Mouse (Mus musculus): Measurements from ENCODE around the gene Gphb5. TPM values are rescaled to one million over a fixed set of nuclear protein-coding genes. Genes with fewer than 3 reads are reported as not detected.

Gene Gphb5
- polyA plus RNA-seq, 1 experiment from 2014 or later = not detected

- TF ChIP-seq EP300 (IDR thresholded peaks at IDR 0.05; ENCODE audit: low read depth) (no peak), CTCF (IDR thresholded peaks at IDR 0.05; ENCODE audit: low read depth) (no peak)
- Histone ChIP-seq H3K36me3 (replicated peaks; ENCODE audit: insufficient read depth, low read length) (no peaks in the 10 kb centered on the region), H3K27me3 (ENCODE audit: insufficient read depth, low read length) (no peaks in the 10 kb centered on the region), H3K4me1 (ENCODE audit: insufficient read depth) (no peaks in the 10 kb centered on the region), H3K9ac (replicated peaks) (no peak overlapping the region), H3K27ac (ENCODE audit: low read depth) (no peak overlapping the region), H3K4me2 (ENCODE audit: low read depth, low read length) (no peak overlapping the region), H3K9me3 (ENCODE audit: low read length) (no peaks in the 10 kb centered on the region), H3K4me3 (ENCODE audit: low read depth, low read length) (no peak overlapping the region)
- DNase-seq = no peak
- no peak for ATAC-seq
- WGBS (ENCODE audit: insufficient replicate concordance) = 56% methylated on average over 2 of the region's 2 CpGs
Observed at GRCm38 (mm10) chr12:75369418-75369851, 47.1 kb downstream of the Gphb5 start.

- Histone ChIP-seq H3K4me2 (ENCODE audit: low read depth, low read length) (no peak overlapping the region), H3K27ac (ENCODE audit: low read depth) (no peak overlapping the region), H3K4me1 (ENCODE audit: insufficient read depth) (no peaks in the 10 kb centered on the region), H3K9ac (replicated peaks) (no peak overlapping the region), H3K27me3 (ENCODE audit: insufficient read depth, low read length) (no peaks in the 10 kb centered on the region), H3K36me3 (replicated peaks; ENCODE audit: insufficient read depth, low read length) (no peaks in the 10 kb centered on the region), H3K4me3 (ENCODE audit: low read depth, low read length) (no peak overlapping the region), H3K9me3 (ENCODE audit: low read length) (no peaks in the 10 kb centered on the region)
- WGBS (ENCODE audit: insufficient replicate concordance) = 70% methylated on average over 5 of the region's 5 CpGs
- no peak for DNase-seq
- ATAC-seq = no peak
- TF ChIP-seq EP300 (IDR thresholded peaks at IDR 0.05; ENCODE audit: low read depth) = no peak
- TF ChIP-seq CTCF (IDR thresholded peaks at IDR 0.05; ENCODE audit: low read depth) = no peak
Observed at GRCm38 (mm10) chr12:75368527-75368926, 48.1 kb downstream of the Gphb5 start.

- Histone ChIP-seq H3K9me3 (ENCODE audit: low read length) (no peaks in the 10 kb centered on the region), H3K4me2 (ENCODE audit: low read depth, low read length) (no peak overlapping the region), H3K27me3 (ENCODE audit: insufficient read depth, low read length) (no peaks in the 10 kb centered on the region), H3K36me3 (replicated peaks; ENCODE audit: insufficient read depth, low read length) (no peaks in the 10 kb centered on the region), H3K4me1 (ENCODE audit: insufficient read depth) (no peaks in the 10 kb centered on the region), H3K27ac (ENCODE audit: low read depth) (no peak overlapping the region), H3K9ac (replicated peaks) (no peak overlapping the region), H3K4me3 (ENCODE audit: low read depth, low read length) (no peak overlapping the region)
- DNase-seq = no peak
- no peak for ATAC-seq
- WGBS (ENCODE audit: insufficient replicate concordance) = 80% methylated on average over 6 of the region's 6 CpGs
- TF ChIP-seq EP300 (IDR thresholded peaks at IDR 0.05; ENCODE audit: low read depth) = no peak
- no peak for TF ChIP-seq CTCF (IDR thresholded peaks at IDR 0.05; ENCODE audit: low read depth)
Observed at GRCm38 (mm10) chr12:75367371-75367770, 49.2 kb downstream of the Gphb5 start.

GRCm38 (mm10) chr12:75365621-75366124 lies 50.9 kb downstream of the Gphb5 start:
- WGBS (ENCODE audit: insufficient replicate concordance) = 73% methylated on average over 14 of the region's 14 CpGs

GRCm38 (mm10) chr12:75364416-75364815 lies 52.2 kb downstream of the Gphb5 start:
- Histone ChIP-seq H3K9ac (replicated peaks) (no peak overlapping the region), H3K4me1 (ENCODE audit: insufficient read depth) (no peaks in the 10 kb centered on the region), H3K4me3 (ENCODE audit: low read depth, low read length) (no peak overlapping the region), H3K36me3 (replicated peaks; ENCODE audit: insufficient read depth, low read length) (no peaks in the 10 kb centered on the region), H3K27ac (ENCODE audit: low read depth) (no peak overlapping the region), H3K9me3 (ENCODE audit: low read length) (no peaks in the 10 kb centered on the region), H3K4me2 (ENCODE audit: low read depth, low read length) (no peak overlapping the region), H3K27me3 (ENCODE audit: insufficient read depth, low read length) (no peaks in the 10 kb centered on the region)
- DNase-seq = no peak
- WGBS (ENCODE audit: insufficient replicate concordance) = 87% methylated on average over 4 of the region's 4 CpGs
- no peak for ATAC-seq
- TF ChIP-seq EP300 (IDR thresholded peaks at IDR 0.05; ENCODE audit: low read depth) = no peak
- no peak for TF ChIP-seq CTCF (IDR thresholded peaks at IDR 0.05; ENCODE audit: low read depth)

More at GRCm38 (mm10) chr12:75365621-75366124, 50.9 kb downstream of the Gphb5 start:
- ATAC-seq (no peak), DNase-seq (no peak)
- no peak for TF ChIP-seq EP300 (IDR thresholded peaks at IDR 0.05; ENCODE audit: low read depth)
- TF ChIP-seq CTCF (IDR thresholded peaks at IDR 0.05; ENCODE audit: low read depth) = no peak
- Histone ChIP-seq H3K27ac (ENCODE audit: low read depth) (no peak overlapping the region), H3K36me3 (replicated peaks; ENCODE audit: insufficient read depth, low read length) (no peaks in the 10 kb centered on the region), H3K9me3 (ENCODE audit: low read length) (no peaks in the 10 kb centered on the region), H3K4me1 (ENCODE audit: insufficient read depth) (no peaks in the 10 kb centered on the region), H3K9ac (replicated peaks) (no peak overlapping the region), H3K27me3 (ENCODE audit: insufficient read depth, low read length) (no peaks in the 10 kb centered on the region), H3K4me2 (ENCODE audit: low read depth, low read length) (no peak overlapping the region), H3K4me3 (ENCODE audit: low read depth, low read length) (no peak overlapping the region)

- no peak for DNase-seq
- H3K36me3 ChIP-seq (replicated peaks; ENCODE audit: insufficient read depth, low read length) = no peaks in the 10 kb centered on the region
- H3K27ac ChIP-seq (ENCODE audit: low read depth) = no peak overlapping the region
- H3K4me2 ChIP-seq (ENCODE audit: low read depth, low read length) = no peak overlapping the region
- H3K27me3 ChIP-seq (ENCODE audit: insufficient read depth, low read length) = no peaks in the 10 kb centered on the region
- H3K4me3 ChIP-seq (ENCODE audit: low read depth, low read length) = no peak overlapping the region
- H3K9me3 ChIP-seq (ENCODE audit: low read length) = no peaks in the 10 kb centered on the region
- WGBS (ENCODE audit: insufficient replicate concordance) = 88% methylated on average over 16 of the region's 16 CpGs
- no peak for ATAC-seq
- H3K4me1 ChIP-seq (ENCODE audit: insufficient read depth) = no peaks in the 10 kb centered on the region
- TF ChIP-seq EP300 (IDR thresholded peaks at IDR 0.05; ENCODE audit: low read depth) = no peak
- TF ChIP-seq CTCF (IDR thresholded peaks at IDR 0.05; ENCODE audit: low read depth) = no peak
- no peak overlapping the region for H3K9ac ChIP-seq (replicated peaks)
Observed at GRCm38 (mm10) chr12:75362456-75362855, 54.1 kb downstream of the Gphb5 start.

Other genes starting within 250 kb of the Gphb5 start
- not detected in 2 replicates for gene Kcnh5, start 239.4 kb downstream of the Gphb5 start, polyA plus RNA-seq (2015; fragmentation: Nextera tagmentation; extraction: Ambion mirVana)
- gene Rhoj, start 108.5 kb downstream of the Gphb5 start, polyA plus RNA-seq (2015; fragmentation: Nextera tagmentation; extraction: Ambion mirVana) = 6.8 and 7.2 TPM in 2 replicates
- 4.9 and 6.5 TPM in 2 replicates for gene Ppp2r5e, start 179.5 kb upstream of the Gphb5 start, polyA plus RNA-seq (2015; fragmentation: Nextera tagmentation; extraction: Ambion mirVana)